Mouse (Mus musculus) spleen, adult 10 weeks (tissue): Measurements from ENCODE around the gene Grem1. TPM values are rescaled to one million over a fixed set of nuclear protein-coding genes. Genes with fewer than 3 reads are reported as not detected.

ENCODE experiments used
- polyA plus RNA-seq: library from polyadenylated mRNA; stranded (reverse); fragments of 350-450 nt; fragmentation: Illumina TruSeq; extraction: RNeasy Lipid Tissue Mini Kit (QIAGEN cat#74804); gene quantifications from one replicate; pipeline ENCODE4 v1.2.3, GENCODE M21; 2015; ENCODE audit warnings: low replicate concordance; ENCODE audit not compliant: insufficient read depth

Gene Grem1
- 9.2 TPM for polyA plus RNA-seq

DNA sequence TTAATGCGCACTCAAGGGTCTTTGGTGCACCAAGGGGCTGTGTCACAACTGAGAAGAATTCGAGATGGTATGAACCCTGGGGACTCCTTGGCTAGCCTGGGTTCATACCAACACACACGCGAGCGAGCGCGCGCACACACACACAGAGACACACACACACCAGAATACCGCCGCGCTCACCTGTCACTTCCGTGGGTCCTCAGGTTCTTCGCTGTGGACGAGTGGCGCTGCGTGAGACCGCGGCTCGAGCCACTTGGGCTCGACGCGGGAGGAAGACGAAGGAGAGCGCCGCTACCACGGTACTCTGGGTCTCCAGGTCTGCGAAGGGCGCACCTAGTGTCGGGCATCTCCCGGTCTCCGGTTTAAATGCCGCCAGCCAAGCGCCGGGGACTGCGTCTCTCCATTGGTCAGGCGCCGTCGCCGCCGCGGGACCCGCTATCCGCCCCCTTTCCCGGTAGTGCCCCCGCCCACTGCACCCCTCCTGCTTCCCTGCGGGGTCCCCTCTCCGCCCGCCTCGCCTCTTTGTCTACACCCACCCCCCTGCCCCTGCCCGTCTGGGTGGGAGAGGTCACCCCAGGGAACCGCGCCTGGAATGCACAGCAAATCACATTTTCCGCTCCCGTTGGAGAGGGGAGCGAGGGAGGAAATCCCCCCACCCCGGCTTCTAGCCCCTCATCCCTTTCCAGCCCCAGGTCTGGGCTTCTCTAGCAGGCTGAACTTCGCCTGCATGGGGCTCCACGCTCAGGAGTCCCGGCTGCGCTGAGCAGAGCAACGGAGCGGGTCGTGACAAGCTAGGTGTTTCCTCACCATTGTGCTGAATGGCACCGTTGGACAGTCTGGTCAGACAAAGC, at the start of gene Grem1:
TSS of gene Grem1 (minus strand) at position 336 of the 851 bp plus-strand sequence.

Other genes starting within 250 kb of the Grem1 start
- 1.1 TPM for gene Scg5, start 70.5 kb upstream of the Grem1 start, polyA plus RNA-seq
- gene Arhgap11a, start 90.0 kb upstream of the Grem1 start, polyA plus RNA-seq: 25.3 TPM